Mouse (Mus musculus) spleen, adult 2 months (tissue): ENCODE data around the gene Robo2.

Experiments used
- CTCF ChIP-seq: fragments of 200-500 bp; IDR thresholded peaks from 2 replicates; pipeline ENCODE4 v1.5.1; 2011; ENCODE audit warnings: mild to moderate bottlenecking, inconsistent platforms; ENCODE audit not compliant: insufficient read depth, insufficient read length, insufficient replicate concordance; ENCODE audit errors: extremely low read depth
- POLR2A ChIP-seq: fragments of 200-500 bp; IDR thresholded peaks from 2 replicates; pipeline ENCODE4 v1.6.1; 2011; ENCODE audit warnings: low read depth, low read length, inconsistent platforms

GRCm38 (mm10) chr16:74222501-74222900, 189.1 kb downstream of the Robo2 start:
- TF ChIP-seq CTCF (no peak), POLR2A (no peak)
